Mouse (Mus musculus) limb, embryonic 15.5 days (tissue): ENCODE results near the gene Defb20. TPM values are rescaled to one million over a fixed set of nuclear protein-coding genes. Genes with fewer than 3 reads are reported as not detected.
"Not testable (repeated sequence)": the region's sequence is repeated elsewhere in the genome, so short reads cannot be mapped to it uniquely, and the experiment has no call there.

Source experiments
- ATAC-seq: fragments of 200-750 bp; cut with Nextera tagmentation; 2 replicates; pipeline ENCODE4 v1.8.0; 2017; ENCODE audit warnings: low read depth, moderate TSS enrichment; ENCODE audit not compliant: insufficient number of reproducible peaks, low FRiP score, low TSS enrichment
- H3K27ac ChIP-seq: fragments of 300-500 bp; sonication (generic); 2 replicates; pipeline ENCODE4 v1.5.1; 2015; ENCODE audit warnings: moderate library complexity, mild to moderate bottlenecking, inconsistent platforms
- H3K27me3 ChIP-seq: fragments of 300-500 bp; sonication (generic); 2 replicates; pipeline ENCODE4 v1.6.1; 2015; ENCODE audit warnings: inconsistent platforms
- H3K36me3 ChIP-seq: fragments of 300-500 bp; sonication (generic); 2 replicates; pipeline ENCODE4 v1.6.1; 2015; ENCODE audit warnings: inconsistent platforms
- H3K4me1 ChIP-seq: fragments of 300-500 bp; sonication (generic); 2 replicates; pipeline ENCODE4 v1.6.1; 2015; ENCODE audit warnings: inconsistent platforms
- H3K4me2 ChIP-seq: fragments of 300-500 bp; sonication (generic); 2 replicates; pipeline ENCODE4 v1.6.1; 2015; ENCODE audit warnings: mild to moderate bottlenecking, inconsistent platforms
- H3K4me3 ChIP-seq: fragments of 300-500 bp; sonication (generic); 2 replicates; pipeline ENCODE4 v1.5.1; 2015; ENCODE audit warnings: mild to moderate bottlenecking, inconsistent platforms
- H3K9ac ChIP-seq: fragments of 300-500 bp; sonication (generic); 2 replicates; pipeline ENCODE4 v1.6.1; 2015; ENCODE audit warnings: inconsistent platforms
- H3K9me3 ChIP-seq: fragments of 300-500 bp; sonication (generic); 2 replicates; pipeline ENCODE4 v1.6.1; 2016; ENCODE audit warnings: inconsistent platforms
- WGBS: fragments of 180-500 bp; shearing (Covaris S2); methylation state at CpG from one replicate; pipeline ENCODE4 v1.1.7; 2015; 5-methylcytosine and 5-hydroxymethylcytosine counted together
- polyA plus RNA-seq: library from polyadenylated mRNA; unstranded; fragments of >200 nt; fragmentation: Nextera tagmentation; extraction: Ambion mirVana; gene quantifications from 2 replicates; pipeline ENCODE4 v1.2.1, GENCODE M21; 2015

Gene Defb20
- not detected in 2 replicates for polyA plus RNA-seq

DNA sequence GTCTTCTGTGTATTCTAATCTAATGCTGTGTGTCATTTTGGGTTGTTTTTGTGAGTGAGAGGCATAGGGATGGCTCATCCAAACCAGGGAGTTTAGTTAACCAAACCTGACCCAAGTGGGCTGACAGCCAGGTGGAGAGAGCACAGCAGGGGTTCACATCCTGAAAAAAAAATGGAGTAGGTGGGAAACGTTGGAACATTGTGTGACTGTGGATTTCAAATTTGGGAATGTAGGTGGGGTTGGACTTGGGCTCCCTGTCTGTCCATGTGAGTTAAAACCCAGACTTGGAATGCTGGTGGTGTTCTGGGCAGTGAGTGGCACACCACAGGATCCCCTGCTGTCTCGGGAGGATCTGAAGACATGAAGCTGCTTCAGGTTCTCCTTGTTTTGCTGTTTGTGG is at the start of gene Defb20:
Defb20 (plus strand) TSS at position 301 of the 400 bp plus-strand sequence.
- Histone ChIP-seq H3K4me1 (no peaks in the 10 kb centered on the region), H3K27ac (no peak within 1 kb of the TSS), H3K4me3 (no peak within 1 kb of the TSS), H3K9ac (no peak within 1 kb of the TSS), H3K4me2 (no peak within 1 kb of the TSS), H3K27me3 (no peaks in the 10 kb centered on the region), H3K9me3 (no peaks in the 10 kb centered on the region), H3K36me3 (no peaks in the 10 kb centered on the region)
- no peak for ATAC-seq
- WGBS = 48% methylated on average over 2 of the region's 2 CpGs

DNA sequence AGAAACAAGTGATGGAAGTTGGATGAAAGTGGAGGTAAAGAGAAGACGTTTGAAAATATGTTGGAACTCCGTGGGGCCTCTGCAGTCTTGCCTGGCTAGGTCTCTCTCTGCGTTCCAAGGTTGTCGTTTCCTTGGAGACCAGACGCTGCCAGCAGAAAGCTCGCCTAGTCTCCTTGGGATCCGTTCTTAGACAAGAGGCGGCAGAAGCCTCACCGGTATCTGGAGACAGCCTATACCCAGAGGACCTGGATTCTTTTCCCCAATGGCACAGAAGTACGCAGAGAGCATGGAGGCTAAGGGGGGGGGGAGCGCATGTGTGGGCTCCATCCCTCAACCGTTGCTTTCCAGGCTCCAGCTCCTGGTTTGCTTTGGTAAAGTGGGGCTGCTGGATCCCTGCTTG is 49.4 kb upstream of the Defb20 start:
- H3K36me3 ChIP-seq = no peaks in the 10 kb centered on the region
- ATAC-seq = no peak
- H3K27me3 ChIP-seq = no peaks in the 10 kb centered on the region
- 7% methylated on average over 12 of the region's 12 CpGs for WGBS
- peaks cover 8% of the 10 kb centered on the region; the same call in 1 of the 2 replicates for H3K4me1 ChIP-seq
- peak overlapping the region; percentile 30; the same call in 1 of the 2 replicates for H3K4me2 ChIP-seq
- H3K9ac ChIP-seq = no peak overlapping the region
- no peak overlapping the region for H3K4me3 ChIP-seq
- no peaks in the 10 kb centered on the region for H3K9me3 ChIP-seq
- H3K27ac ChIP-seq = no peak overlapping the region

DNA sequence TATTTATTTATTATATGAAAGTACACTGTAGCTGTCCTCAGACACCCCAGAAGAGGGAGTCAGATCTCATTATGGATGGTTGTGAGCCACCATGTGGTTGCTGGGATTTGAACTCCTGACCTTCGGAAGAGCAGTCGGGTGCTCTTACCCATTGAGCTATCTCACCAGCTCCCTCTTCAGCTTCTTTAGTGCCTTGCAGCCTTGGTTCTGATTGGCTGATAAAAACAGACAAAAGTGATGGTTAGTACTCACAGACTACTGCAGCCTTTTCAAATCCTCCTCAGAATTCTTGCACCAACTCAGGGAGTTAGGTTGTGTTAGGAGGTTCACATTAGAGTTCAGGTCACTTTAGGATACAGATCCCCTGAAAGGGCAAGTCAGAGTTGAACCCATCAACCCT is 48.4 kb upstream of the Defb20 start:
- H3K4me2 ChIP-seq, H3K9me3 ChIP-seq: not testable (repeated sequence)

DNA sequence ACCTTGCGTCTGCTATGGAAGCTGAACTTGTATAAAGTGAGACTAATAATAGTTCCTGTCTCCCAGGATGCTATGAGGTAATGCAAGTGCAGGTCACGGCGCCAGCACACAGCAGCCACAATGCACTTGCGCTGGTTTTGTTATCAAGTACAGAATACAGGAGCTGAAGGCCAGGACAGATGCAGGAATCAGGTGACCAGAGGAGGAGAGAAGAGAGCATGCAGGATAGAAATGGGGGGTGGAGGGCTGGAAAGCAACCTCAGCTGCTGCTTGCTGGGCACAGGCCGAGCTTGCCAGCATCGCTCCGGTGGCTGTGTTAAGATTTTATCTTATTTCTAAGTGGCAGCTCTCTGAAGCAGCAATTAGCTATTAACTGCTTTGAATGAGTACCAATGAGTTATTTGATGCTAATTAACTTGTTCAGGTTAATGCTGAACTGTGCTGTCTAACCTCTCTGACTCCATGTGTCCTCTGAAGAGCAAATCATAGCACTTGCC is 40.4 kb upstream of the Defb20 start:
- WGBS = 76% methylated on average over 7 of the region's 7 CpGs
- Histone ChIP-seq H3K9me3 (no peaks in the 10 kb centered on the region), H3K4me1 (peaks cover 5% of the 10 kb centered on the region), H3K27ac (no peak overlapping the region), H3K36me3 (no peaks in the 10 kb centered on the region), H3K27me3 (no peaks in the 10 kb centered on the region), H3K9ac (no peak overlapping the region), H3K4me2 (no peak overlapping the region), H3K4me3 (no peak overlapping the region)
- no peak for ATAC-seq

More for the DNA sequence above, 48.4 kb upstream of the Defb20 start:
- H3K27ac ChIP-seq, H3K36me3 ChIP-seq, H3K4me3 ChIP-seq, H3K27me3 ChIP-seq, H3K9ac ChIP-seq, H3K4me1 ChIP-seq, ATAC-seq: not testable (repeated sequence)
- 84% methylated on average over 2 of the region's 2 CpGs for WGBS

- Histone ChIP-seq H3K9me3 (no peaks in the 10 kb centered on the region), H3K4me2 (peak overlapping the region; percentile 67), H3K27me3 (no peaks in the 10 kb centered on the region), H3K4me3 (peak overlapping the region; percentile 34), H3K27ac (no peak overlapping the region), H3K9ac (0 out of 2 replicates have a peak overlapping the region, but pooled peaks have one; percentile 31), H3K4me1 (peaks cover 5% of the 10 kb centered on the region), H3K36me3 (no peaks in the 10 kb centered on the region)
- peak; percentile 62 for ATAC-seq
- 4% methylated on average over 23 of the region's 23 CpGs for WGBS
These were observed 39.6 kb upstream of the Defb20 start for GRCm38 (mm10) chr2:152436983-152437860.

GRCm38 (mm10) chr2:152438963-152439362 is 37.9 kb upstream of the Defb20 start:
- ATAC-seq = no peak
- Histone ChIP-seq H3K4me3 (no peak overlapping the region), H3K9me3 (no peaks in the 10 kb centered on the region), H3K36me3 (no peaks in the 10 kb centered on the region), H3K27me3 (no peaks in the 10 kb centered on the region), H3K4me1 (peaks cover 5% of the 10 kb centered on the region), H3K27ac (no peak overlapping the region), H3K9ac (no peak overlapping the region), H3K4me2 (no peak overlapping the region)
- WGBS = 55% methylated on average over 1 of the region's 1 CpGs

- Histone ChIP-seq H3K4me2 (no peak overlapping the region), H3K9me3 (no peaks in the 10 kb centered on the region), H3K27me3 (no peaks in the 10 kb centered on the region), H3K4me1 (peaks cover 5% of the 10 kb centered on the region), H3K36me3 (no peaks in the 10 kb centered on the region), H3K4me3 (no peak overlapping the region), H3K27ac (no peak overlapping the region), H3K9ac (no peak overlapping the region)
- ATAC-seq = no peak
- 83% methylated on average over 2 of the region's 2 CpGs for WGBS
These were observed 37.0 kb upstream of the Defb20 start for GRCm38 (mm10) chr2:152439833-152440232.

- peaks cover 1% of the 10 kb centered on the region for H3K4me1 ChIP-seq
- no peak overlapping the region for H3K9ac ChIP-seq
- 73% methylated on average over 4 of the region's 4 CpGs for WGBS
- H3K36me3 ChIP-seq = no peaks in the 10 kb centered on the region
- no peak overlapping the region for H3K27ac ChIP-seq
- H3K4me3 ChIP-seq = no peak overlapping the region
- H3K27me3 ChIP-seq = no peaks in the 10 kb centered on the region
- no peak overlapping the region for H3K4me2 ChIP-seq
- no peak for ATAC-seq
- H3K9me3 ChIP-seq = no peaks in the 10 kb centered on the region
These were observed 34.5 kb upstream of the Defb20 start for GRCm38 (mm10) chr2:152442322-152442721.

DNA sequence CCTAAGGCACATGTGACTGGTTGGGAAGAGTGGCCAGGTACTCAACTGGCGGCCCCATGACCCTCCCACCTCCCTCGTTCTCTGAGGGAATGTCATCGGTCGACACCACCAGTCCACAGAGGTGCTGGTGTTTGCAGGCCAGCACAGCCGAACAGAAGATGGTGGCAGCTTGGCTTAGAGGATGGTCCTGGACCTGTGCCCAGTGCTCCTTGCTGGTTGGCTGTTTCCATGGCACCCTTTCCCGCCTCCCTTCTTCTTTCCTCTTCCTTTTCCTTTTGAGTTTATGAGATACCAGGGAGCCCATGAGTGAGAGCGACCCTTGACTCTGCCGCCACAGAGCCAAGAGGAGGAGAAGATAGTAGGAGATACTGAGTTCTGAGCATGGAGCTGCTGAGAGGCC is 33.6 kb upstream of the Defb20 start:
- Histone ChIP-seq H3K4me1 (no peaks in the 10 kb centered on the region), H3K9me3 (no peaks in the 10 kb centered on the region), H3K27ac (no peak overlapping the region), H3K27me3 (no peaks in the 10 kb centered on the region), H3K4me3 (no peak overlapping the region), H3K9ac (no peak overlapping the region), H3K4me2 (no peak overlapping the region), H3K36me3 (no peaks in the 10 kb centered on the region)
- WGBS = 85% methylated on average over 8 of the region's 8 CpGs
- ATAC-seq = no peak

- no peaks in the 10 kb centered on the region for H3K36me3 ChIP-seq
- ATAC-seq = no peak
- H3K4me1 ChIP-seq = no peaks in the 10 kb centered on the region
- no peak overlapping the region for H3K4me2 ChIP-seq
- no peak overlapping the region for H3K9ac ChIP-seq
- H3K4me3 ChIP-seq = no peak overlapping the region
- no peak overlapping the region for H3K27ac ChIP-seq
- WGBS = 64% methylated on average over 2 of the region's 2 CpGs
- no peaks in the 10 kb centered on the region for H3K9me3 ChIP-seq
- no peaks in the 10 kb centered on the region for H3K27me3 ChIP-seq
These were observed 30.2 kb upstream of the Defb20 start for GRCm38 (mm10) chr2:152446642-152447041.

DNA sequence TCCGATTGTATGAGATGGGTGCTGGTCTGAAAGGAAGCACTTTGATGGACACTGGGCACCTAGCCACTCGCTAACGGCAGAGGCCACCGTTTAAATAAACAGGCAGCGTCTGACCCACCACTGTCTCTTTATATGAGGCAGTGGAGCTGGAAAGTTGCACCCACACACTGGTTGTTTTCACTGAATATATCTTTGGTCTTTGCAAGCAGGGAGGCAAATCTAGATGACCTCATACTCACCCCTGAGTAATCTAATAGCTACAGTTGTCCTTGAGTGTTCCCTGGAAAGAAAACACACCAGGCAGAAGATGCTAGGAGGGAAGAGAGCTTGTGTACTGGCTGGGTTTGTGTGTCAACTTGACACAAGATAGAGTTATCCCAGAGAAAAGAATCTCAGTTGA is 29.4 kb upstream of the Defb20 start:
- no peak overlapping the region for H3K4me3 ChIP-seq
- no peaks in the 10 kb centered on the region for H3K36me3 ChIP-seq
- H3K4me1 ChIP-seq = no peaks in the 10 kb centered on the region; the same call in 1 of the 2 replicates
- WGBS = 46% methylated on average over 5 of the region's 5 CpGs
- H3K27me3 ChIP-seq = no peaks in the 10 kb centered on the region
- H3K9ac ChIP-seq = no peak overlapping the region
- H3K27ac ChIP-seq = no peak overlapping the region
- ATAC-seq = no peak
- H3K9me3 ChIP-seq = no peaks in the 10 kb centered on the region
- H3K4me2 ChIP-seq = no peak overlapping the region

GRCm38 (mm10) chr2:152450241-152450640 is 26.6 kb upstream of the Defb20 start:
- ATAC-seq = no peak
- Histone ChIP-seq H3K27ac (no peak overlapping the region), H3K4me3 (no peak overlapping the region), H3K9ac (no peak overlapping the region), H3K9me3 (no peaks in the 10 kb centered on the region), H3K4me1 (no peaks in the 10 kb centered on the region; the same call in 1 of the 2 replicates), H3K36me3 (no peaks in the 10 kb centered on the region), H3K27me3 (no peaks in the 10 kb centered on the region), H3K4me2 (no peak overlapping the region)
- WGBS = 7% methylated on average over 5 of the region's 5 CpGs
